Mouse (Mus musculus) pancreas, adult 10 weeks (tissue): ENCODE data around the gene Apoa5. TPM values are rescaled to one million over a fixed set of nuclear protein-coding genes. Genes with fewer than 3 reads are reported as not detected.

Source experiments
- polyA plus RNA-seq: library from polyadenylated mRNA; stranded (reverse); fragments of 350-450 nt; fragmentation: Illumina TruSeq; extraction: RNeasy Lipid Tissue Mini Kit (QIAGEN cat#74804); gene quantifications from one replicate; pipeline ENCODE4 v1.2.3, GENCODE M21; 2015; ENCODE audit warnings: low read depth, low replicate concordance; ENCODE audit not compliant: insufficient read depth

Apoa5 gene
- polyA plus RNA-seq = not detected

GRCm38 (mm10) chr9:46268343-46268873 is at the start of gene Apoa5:
Gene Apoa5 (plus strand): TSS chr9:46268633.

DNA sequence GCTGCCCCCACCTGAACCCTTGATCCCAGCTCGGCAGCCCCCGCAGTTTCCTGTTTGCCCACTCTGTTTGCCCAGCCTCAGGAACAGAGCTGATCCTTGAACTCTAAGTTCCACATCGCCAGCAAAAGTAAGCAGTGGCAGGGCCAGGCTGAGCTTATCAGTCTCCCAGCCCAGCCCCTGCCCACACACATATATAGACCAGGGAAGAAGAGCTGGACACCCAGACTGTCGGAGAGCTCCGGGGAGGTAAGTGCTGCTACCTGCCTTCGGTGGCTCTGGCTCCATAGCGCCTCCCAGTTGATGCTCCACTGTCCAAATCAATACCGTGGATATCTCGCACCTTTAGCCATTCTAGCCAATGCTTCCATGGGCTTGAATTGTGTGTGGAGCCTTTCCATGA is 39.9 kb upstream of the Apoa5 start, which contains the start of gene Apoa1:
Gene Apoa1 (plus strand): TSS at position 90 of the 400 bp plus-strand sequence.

GRCm38 (mm10) chr9:46235596-46235648 is 33.0 kb upstream of the Apoa5 start, which contains the start of gene Apoc3:
Gene Apoc3 (minus strand): TSS chr9:46235636.

DNA sequence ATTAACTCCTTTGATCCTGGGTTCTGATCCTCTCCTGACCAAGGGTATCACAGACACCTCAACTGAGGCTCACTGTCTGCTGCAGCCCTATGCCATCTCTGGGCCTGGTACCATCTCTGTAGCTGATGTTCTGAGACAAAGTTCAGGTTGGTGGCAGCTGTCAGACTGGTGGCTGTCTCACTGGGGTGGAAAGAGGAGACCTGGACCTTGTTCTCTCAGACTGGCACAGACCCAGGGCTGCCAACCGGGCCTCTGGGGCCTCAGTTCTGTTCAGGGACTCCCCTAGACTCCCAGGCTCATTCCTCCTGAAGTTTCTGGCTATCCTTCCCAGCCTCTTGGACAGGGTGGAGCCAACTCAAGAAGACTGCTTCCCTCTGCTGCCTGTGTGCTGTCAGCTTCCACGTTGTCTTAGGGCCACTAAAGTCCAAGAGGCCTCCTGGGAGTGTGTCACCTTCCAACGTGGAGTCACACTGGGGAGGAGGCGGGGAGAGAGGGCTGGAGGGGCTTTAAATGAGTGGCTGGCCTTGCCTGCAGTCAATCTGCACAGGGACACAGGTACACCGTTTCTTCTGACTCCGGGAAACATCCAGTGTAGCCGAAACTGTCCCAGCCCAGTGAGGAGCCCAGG is 27.8 kb upstream of the Apoa5 start, which contains the start of gene Apoa4:
Gene Apoa4 (plus strand): TSS at position 171 of the 628 bp plus-strand sequence.

GRCm38 (mm10) chr9:46272677-46273454 is 4.4 kb downstream of the Apoa5 start, which contains the start of gene Zpr1:
Gene Zpr1 (plus strand): TSS chr9:46273064.

DNA sequence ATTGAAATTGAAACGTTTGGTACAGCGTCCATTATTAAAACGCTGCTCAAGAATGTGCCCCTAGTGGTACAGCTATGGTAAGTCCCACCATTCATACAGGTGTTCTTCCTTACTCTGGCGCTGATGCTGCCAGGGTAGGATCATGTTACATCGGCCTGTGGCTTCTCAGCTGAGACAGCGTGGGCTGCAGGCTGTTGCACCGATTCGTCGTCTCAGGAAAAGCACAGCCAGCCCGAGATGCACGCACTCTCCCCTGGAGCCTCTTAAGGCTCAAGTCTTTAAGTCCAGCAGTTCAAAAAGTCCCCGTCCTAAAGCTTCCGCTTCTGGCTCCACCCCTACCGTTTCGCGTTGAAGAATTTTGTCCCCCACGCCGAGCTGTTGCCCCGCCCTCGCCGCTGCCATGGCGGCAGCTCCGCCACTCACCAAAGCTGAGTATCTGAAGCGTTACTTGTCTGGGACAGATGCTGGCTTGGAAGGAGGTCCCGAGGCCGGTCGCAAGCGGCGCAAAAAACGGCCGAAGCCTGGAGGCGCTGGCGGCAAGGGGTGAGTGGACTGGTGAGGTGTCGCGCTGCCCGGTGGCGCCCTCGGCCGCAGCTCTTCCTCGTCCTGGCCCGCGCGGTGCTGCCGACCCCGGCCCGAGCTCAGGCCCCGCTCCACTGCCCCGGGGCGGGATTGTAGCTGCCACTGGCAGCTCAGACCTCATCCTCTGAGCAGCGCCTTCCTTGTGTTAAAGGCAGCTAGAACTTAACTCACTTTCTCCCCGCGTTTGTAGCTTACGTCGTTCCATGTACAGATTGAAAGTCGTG is 14.4 kb downstream of the Apoa5 start, which contains the start of gene Bud13:
Gene Bud13 (plus strand): TSS at position 378 of the 806 bp plus-strand sequence.

GRCm38 (mm10) chr9:46319886-46320285 is 51.5 kb downstream of the Apoa5 start, which contains the start of gene 4931429L15Rik:
Gene 4931429L15Rik (minus strand): TSS chr9:46319986.

Other genes starting within 250 kb of the Apoa5 start
- not detected for gene Apoa1, start 40.1 kb upstream of the Apoa5 start, polyA plus RNA-seq
- not detected for gene Apoc3, start 33.0 kb upstream of the Apoa5 start, polyA plus RNA-seq
- not detected for gene Apoa4, start 27.9 kb upstream of the Apoa5 start, polyA plus RNA-seq
- 10.3 TPM for gene Zpr1, start 4.4 kb downstream of the Apoa5 start, polyA plus RNA-seq
- 5.6 TPM for gene Bud13, start 14.4 kb downstream of the Apoa5 start, polyA plus RNA-seq
- gene 4931429L15Rik, start 51.4 kb downstream of the Apoa5 start, polyA plus RNA-seq = not detected